Mouse (Mus musculus): ENCODE results near the gene Ap3m1.

Gene Ap3m1

GRCm38 (mm10) chr14:21013800-21014334, 38.4 kb downstream of the Ap3m1 start:
- DNase-seq (ENCODE audit: low spot score) = no peak

- DNase-seq (ENCODE audit: low spot score) = no peak
These were observed 52.7 kb downstream of the Ap3m1 start for GRCm38 (mm10) chr14:20999617-21000016.

GRCm38 (mm10) chr14:20997548-20997947, 54.8 kb downstream of the Ap3m1 start:
- no peak for DNase-seq (ENCODE audit: low spot score)

GRCm38 (mm10) chr14:20996361-20996760, 55.9 kb downstream of the Ap3m1 start:
- DNase-seq (ENCODE audit: low spot score) = no peak

GRCm38 (mm10) chr14:20995497-20995896, 56.8 kb downstream of the Ap3m1 start:
- DNase-seq (ENCODE audit: low spot score) = no peak

- DNase-seq (ENCODE audit: low spot score) = no peak
These were observed 57.8 kb downstream of the Ap3m1 start for GRCm38 (mm10) chr14:20994475-20994874.

GRCm38 (mm10) chr14:20993067-20993691, 59.1 kb downstream of the Ap3m1 start:
- peak; percentile 16 for DNase-seq (ENCODE audit: low spot score)

GRCm38 (mm10) chr14:20991492-20991891, 60.8 kb downstream of the Ap3m1 start:
- no peak for DNase-seq (ENCODE audit: low spot score)

- DNase-seq (ENCODE audit: low spot score) = no peak
These were observed 66.8 kb downstream of the Ap3m1 start for GRCm38 (mm10) chr14:20985482-20985881.

- peak; percentile 61 for DNase-seq (ENCODE audit: low spot score)
These were observed 68.5 kb downstream of the Ap3m1 start for GRCm38 (mm10) chr14:20983832-20984231.
